Mouse (Mus musculus): ENCODE measurements around the gene Kcnj11. TPM values are rescaled to one million over a fixed set of nuclear protein-coding genes. Genes with fewer than 3 reads are reported as not detected.

The Kcnj11 gene
- 1.0 and 1.3 TPM in 2 replicates for total RNA-seq (2021)
- long read RNA-seq, experiment 1, result 0 reads
- long read RNA-seq, experiment 2, partial matches to known transcripts, result 0 of 2 reads
- long read RNA-seq, experiment 2, other reads (novel, unspliced or antisense), result 0 of 2 reads

DNA sequence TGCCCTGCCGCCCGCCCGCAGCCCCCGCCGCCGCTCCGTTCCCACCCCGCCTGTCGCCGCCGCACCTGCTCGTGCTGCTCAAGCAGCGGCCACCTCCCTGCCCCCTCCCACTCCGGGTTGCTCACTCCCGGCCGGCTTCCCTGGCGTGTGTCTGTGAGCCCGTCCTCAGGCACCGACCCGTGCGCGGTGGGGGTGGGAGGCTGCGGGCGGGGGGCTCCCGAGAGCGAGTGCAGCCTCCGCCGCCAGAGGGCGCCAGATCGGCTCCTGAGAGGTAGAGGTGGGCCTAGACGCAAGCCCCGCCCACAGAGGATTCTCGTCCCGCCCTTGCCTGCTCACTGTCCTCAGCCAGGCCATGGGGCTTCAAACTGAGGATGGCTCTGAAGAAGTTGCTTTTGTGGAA is at the start of gene Kcnj11:
Kcnj11 (minus strand) TSS at position 202 of the 400 bp plus-strand sequence.
- peak; percentile 88 for DNase-seq

DNA sequence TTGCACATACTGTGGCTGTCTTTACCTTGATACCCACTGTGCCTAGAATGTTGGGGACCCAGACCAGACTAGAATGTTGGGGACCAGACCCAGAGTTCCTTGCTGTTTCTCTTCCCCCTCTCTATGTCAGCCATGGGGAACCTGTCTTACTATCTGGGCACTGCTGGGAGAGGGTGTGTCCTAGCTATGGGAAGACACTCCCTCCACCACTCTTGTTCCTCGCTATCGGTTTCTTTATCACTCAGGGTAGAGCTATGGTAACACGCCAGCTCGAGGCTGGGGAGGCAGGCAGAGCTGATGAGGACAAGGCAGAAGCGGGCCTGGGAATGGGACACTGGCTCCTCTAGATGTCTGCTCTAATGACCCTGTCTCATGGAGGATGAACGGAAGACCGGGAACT is 46.9 kb upstream of the Kcnj11 start:
- no peak for DNase-seq

DNA sequence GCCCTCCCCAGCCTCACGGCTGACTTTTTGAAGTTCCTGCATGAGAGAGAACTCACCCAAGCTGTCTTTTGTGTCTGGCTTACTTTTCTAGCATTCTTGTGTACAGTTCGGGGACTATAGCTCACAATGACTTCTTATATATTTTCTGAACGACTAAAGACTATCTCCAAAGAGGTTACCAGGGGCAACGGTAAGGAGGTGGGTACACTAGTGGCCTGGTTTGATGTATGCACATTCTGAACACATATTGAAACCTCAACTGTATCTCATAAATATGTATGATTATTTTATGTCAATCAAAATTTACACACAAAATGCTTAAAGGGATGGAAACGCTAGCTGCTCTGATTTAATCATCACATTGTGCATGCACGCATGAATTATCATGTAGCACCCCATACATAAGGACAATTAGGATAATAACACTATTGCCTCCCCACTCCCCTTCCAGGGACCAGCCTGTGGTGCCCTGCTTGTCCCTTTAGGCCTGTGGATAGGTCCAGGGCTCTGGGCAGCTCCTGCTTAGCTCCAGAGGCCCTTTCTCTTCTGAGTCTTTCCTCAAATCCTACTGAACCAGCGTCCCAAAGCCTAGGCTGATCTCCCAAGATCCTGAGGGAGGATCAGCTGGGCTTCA is 46.2 kb upstream of the Kcnj11 start:
- DNase-seq, result no peak

DNA sequence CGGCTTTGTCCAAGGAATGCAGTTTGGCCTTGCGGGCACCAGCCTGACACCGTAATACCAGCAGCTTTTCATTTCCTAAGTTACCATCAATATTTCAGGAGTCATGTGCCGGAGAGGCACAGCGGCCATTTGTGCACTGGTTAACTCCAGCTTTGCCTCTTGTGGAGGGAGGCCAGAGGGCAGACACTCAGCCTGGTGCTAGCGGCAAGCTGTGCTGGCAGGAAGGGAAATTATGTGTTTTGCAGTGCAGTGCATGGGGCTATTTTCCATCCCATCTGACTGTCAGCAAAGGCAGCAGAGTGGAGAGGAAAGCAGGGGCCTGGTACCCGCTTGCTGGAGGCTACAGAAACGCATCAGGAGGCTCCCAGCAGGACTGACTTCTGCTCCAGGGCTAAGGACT is 43.5 kb upstream of the Kcnj11 start:
- no peak for DNase-seq

DNA sequence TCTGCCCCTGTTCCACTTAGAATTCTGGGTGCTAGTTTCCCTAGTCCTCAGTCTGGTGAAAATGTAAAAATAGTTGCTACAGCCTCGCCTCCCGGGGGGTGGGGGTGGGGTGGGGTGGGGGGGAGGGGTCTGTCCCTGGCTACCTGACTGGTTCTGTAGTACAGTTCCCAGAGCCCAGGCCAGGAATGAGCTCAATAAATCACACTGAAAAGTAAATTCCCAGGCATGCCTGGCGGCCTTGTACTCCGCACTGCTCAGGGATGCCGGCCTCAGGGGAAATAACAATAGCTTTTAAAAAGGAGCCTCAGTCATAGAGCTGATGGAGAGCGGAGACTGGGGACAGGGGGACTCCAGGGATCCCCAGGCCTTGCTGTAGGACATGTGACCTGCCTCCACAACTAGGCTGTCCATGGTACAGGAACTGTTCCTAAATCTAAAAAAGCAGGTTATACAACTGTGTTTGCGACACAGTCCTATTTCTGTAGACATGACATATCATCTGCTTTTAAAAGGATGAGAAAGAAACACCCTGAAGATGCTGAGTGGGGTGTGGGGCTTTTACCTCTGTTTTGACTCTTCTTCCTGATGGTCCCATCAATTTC is 37.9 kb upstream of the Kcnj11 start:
- DNase-seq, result peak; percentile 27

DNA sequence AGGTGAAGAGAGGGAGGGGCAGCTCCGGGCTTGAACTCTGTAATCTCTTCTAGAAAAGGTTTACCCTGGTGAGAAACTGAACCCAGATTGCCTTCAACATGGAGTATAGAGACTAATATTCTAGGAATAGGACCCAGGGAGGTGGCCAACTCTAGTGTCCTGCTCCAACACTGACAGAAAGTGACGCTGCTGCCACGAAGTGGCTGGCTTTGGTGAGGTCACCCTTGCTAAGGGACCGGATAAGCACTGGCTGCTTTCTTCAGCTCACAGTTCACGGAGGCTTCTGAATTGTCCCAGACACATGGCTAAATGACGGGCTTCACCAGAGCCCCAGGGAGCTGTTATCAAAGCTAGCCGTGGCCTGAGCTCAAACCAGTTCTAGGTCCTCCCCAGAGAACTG is 33.3 kb upstream of the Kcnj11 start:
- DNase-seq, result no peak

DNA sequence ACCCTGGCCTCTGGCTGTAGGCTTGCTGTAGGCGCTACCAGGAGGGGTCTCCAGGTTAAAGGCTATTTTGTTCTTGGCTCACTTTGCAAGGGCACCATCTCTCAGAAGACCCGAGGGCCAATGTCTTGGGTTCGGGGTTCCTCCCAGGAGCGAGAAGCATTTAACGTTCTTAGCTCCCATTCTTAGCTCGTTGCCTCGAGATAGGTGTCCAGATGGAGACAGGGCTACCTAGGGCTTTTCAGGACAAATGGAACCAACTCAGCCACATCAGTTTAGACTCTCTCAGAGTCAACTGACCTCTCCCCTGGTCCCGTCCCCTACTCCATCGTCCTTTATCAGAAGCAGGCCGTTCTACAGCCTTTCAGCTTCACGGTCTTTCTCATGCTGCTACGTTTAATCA is 31.7 kb upstream of the Kcnj11 start:
- no peak for DNase-seq

DNA sequence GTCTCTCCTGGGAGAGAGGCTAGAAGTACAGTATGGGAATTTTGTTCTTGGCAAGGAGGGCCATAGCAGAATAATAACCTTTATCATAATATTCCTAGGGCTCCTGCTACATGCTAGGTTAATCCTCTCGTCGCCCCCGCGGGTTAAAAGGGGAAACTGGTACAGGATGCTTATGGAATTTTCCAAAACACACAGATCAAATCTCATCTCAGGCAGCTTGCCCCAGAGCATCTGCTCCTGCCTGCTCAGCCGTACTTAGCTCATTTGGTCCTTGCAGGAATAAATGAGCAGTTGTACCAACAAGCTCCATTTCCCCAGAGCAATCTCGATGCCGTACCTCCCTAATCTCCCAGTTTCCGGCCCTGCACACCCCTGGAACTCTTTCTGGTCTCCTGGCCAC is 31.2 kb upstream of the Kcnj11 start:
- DNase-seq, result no peak

DNA sequence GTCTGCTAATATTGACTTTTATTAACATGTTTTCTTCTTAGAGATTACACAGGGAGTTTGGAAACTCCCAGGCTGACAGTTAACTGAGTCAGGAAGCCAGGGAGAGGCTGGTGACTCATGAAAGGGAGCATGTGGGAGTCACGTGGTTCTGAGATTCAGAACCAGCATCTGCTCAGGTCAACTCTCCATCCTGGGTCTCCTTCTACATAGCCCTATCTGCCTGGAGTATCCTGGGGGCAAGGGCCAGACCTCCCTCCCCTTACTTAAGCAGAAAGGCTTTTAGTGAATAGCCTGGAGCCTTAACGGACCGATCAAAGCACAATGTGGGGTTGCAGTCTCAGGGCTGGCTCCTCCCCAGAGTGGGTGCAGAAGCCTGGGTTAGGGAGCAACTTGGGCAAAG is 30.7 kb upstream of the Kcnj11 start:
- peak; percentile 41 for DNase-seq

DNA sequence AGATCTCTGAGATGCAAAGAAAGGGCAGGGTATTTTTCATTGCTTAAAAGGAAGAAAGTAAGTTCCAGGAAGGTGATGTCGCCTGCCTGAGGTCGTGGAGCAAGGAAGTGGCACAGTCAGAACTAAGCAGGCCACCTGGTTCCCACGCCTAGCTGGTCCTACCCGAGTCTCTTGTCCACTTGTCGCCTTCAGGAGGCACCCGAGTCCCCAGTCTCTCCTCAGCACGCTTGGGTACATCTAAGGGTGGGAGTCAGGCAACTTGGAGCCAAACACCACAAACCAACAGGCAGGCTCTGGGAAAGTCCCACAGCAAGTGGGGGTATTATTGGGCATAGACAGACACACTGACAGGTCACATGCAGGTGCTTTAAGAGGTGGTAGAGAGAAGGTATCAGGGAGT is 30.2 kb upstream of the Kcnj11 start:
- DNase-seq, result no peak

DNA sequence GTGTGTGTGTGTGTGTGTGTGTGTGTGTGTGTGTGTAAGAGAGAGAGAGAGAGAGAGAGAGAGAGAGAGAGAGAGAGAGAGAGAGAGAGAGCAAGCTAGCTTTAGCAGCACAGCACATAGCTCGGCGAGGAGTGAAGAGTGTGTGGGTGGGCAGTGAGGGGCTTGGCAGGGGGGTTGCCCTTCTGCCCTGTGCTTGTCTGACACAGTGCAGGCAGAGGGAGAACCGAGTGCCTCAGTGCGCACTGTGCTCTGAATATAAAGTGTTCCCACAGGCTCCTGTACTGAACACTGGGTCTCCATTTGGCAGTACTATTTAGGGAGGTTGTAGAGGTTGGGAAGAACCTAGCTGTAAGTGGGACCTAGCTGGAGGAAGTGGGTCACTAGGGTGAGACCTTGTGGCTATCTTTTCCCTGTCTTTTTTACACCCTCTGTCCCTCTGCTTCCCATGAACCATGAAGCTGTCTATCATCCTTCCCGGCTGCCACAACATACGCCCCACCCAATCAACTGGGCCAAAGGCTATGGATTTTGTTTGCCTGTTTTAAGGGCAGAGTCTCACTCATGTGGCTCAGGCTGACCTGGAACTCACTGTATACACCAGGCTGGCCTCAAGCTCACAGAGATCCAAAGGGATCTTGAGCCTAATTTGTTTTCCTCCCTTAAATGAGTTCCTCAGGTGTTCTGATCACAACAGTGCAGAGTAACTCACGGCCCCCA is 29.1 kb upstream of the Kcnj11 start:
- no peak for DNase-seq

DNA sequence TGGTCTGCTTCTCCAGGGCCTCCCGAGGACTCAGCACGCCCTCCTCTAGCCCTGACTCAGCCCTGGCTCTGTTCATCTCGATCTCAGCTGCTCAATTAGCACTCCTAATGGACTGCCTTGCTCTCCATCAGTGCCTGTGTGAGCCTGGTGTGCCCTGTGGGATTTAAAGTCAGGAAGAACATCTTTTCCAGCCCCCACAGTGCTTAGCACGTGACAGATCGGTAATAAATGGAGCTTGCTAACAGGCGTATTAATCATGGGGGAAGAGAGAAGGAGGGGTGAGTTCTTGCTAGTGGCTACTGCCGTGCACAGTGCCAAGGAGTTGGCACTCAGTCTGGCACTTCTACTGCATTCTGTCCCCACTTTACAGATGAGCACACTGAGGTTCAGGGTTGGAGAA is 27.6 kb upstream of the Kcnj11 start:
- peak; percentile 19 for DNase-seq

DNA sequence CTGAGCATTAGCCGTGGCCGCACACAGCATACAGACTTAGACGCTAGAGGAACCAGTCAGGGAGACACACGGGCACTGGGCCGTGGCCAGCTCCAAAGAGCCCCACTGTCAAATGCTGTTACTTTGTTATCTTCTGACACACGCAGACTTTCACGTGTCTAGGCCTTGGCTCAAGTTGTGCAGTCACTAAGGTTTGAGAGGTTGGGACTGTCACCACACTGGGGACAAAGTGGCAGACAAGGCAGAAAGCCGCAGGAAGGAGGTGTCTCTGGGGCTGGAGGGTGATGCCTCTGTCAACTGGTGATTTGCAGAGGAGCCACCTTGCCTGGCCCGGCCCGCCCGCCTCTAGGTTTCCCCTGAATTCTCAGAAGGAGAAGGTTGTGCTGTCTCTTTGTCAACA is 24.8 kb upstream of the Kcnj11 start:
- no peak for DNase-seq

DNA sequence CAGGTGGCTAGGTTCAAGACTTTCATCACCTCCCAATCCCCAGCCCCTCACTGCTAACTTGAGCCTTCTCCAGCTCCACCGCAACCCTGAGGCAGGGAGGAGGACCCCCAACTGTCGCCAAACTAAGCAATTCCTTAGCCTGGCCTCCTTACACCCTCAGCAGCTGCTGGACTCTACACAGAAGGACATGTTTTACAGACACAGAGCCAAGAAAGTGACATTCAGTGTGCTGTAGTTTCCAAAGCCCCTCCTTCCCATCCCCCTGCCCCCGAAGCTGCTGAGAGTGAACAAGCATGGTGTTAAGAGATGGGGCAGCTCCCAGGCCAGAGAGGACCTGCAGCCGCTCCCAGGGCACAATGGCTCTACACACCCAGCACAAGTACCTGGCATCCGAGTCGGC is 23.9 kb upstream of the Kcnj11 start:
- no peak for DNase-seq

DNA sequence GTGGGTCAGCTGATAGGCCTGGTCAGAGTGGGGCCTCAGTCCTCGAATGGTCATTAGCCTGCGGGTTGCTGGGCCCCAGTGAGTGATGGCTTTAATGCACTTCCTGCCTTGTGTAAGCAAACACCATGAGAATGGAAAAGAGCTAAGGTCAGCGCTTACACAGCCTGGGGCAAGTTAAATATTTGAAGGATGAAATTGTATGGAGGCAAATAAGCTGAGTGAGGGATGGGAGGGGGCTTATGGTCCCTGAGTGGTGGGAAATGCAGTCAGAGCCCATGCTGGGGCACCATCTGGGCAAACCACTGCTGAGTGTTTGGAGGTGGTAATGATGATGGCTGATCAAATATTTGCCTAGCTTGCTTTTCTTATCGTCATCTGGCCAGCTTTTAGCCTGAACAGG is 22.4 kb upstream of the Kcnj11 start:
- DNase-seq, result no peak

DNA sequence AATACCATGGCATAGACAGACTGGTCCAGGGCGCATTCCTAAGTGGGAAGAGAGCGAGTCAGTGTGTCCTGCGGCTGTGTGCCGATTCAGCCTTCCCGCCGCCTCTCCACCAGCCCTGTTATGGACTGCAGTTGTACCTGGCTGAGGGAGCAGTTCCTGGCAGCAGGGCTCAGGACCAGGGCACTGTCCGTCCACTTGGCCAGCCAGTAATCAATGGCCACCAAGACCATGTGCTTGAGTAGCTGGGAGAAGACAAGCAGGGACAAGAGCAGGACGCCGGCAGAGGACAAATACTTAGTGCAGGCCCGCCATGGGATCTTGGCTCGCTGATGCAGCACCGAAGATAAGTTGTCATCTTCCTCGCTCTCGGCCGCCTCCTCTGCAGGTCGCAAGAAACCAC is 16.5 kb upstream of the Kcnj11 start:
- no peak for DNase-seq

DNA sequence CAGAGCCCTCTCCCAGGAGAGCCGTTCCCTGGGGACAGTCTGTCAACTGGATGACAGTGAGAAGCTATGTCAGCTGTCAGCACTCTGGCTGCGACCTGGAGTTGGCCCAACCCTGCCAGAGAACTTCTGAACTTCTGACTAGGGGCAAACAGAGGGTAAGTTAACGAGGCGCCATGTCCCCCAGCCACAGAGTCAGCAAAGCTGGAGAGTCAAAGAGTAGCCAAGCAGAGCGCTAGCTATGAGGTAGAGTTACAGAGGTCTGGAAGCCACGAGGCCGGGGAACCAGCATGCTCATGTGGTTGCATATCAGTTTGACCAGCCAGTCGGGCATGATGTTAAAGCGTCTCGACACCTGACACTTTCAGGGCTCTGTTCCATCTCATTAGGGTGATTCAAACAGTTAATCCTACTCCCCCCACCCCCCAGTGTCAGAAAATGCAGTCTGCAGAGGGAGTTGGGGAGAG is 15.6 kb upstream of the Kcnj11 start:
- no peak for DNase-seq

DNA sequence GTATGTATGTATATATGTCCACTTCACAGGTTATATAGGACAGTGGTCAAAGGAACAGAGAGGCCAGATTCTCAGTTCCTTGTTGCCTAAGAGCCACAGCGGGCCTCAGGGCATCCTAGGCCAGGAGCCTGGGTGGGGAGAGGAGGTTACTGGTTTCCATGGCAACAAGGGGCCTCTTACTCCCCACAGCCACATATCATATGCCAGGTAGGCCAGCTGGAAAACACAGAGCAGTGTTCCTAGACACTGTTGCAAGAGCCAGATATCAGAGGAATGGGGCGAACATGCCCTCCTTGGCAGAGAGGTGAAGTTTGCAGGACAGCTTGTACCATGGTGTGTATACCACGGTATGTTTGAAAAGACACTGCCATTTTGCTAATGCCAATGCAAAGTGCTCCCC is 12.9 kb upstream of the Kcnj11 start:
- no peak for DNase-seq

DNA sequence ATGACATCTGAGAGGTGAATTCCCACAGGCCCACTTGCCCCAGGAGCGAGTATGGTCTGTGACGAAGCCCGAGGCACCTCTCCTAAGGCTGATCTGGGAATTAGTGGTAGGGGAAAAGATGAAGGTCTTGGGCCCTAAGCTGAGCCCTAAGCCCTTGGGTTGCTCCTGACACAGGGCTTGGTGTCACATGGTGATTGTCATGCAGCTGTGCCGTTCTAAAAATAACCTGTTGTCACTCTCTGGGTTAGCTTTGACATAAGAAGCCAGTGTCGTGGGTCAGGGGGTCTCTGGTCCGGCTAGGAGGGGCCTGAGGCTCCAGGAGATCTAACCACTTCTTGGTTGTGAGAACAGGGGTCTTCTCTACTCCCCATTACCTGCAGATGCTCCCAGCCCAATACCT is 11.4 kb upstream of the Kcnj11 start:
- no peak for DNase-seq

DNA sequence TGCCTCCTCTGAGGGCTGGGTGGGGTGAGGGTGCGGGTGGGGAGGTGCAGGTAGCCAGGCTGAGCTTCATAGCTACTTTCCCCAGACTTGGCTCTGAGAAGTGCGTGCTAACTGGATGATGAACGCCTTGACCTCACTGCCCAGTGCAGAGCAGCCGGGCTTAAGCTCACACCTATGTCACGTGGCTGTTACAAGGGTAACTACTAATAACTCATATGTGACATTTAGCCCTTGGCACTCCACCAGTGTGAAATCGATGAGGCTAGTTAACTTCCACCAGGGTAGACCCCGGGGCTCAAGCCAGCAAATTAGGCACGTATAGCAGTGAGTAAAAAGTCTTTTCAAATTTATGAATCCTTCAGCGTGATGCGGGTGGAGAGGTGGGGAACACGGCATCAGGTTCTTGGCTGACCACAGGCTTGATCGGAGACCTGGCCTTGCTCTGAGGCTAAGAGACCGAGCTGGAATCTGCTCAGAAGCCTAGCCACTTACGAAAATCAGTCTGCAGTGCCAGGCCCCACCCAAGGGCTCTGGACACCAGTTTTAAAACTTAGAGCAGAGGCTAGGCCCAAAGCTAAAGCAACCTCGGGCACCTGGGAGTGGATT is 10.8 kb upstream of the Kcnj11 start:
- DNase-seq, result peak; percentile 31

DNA sequence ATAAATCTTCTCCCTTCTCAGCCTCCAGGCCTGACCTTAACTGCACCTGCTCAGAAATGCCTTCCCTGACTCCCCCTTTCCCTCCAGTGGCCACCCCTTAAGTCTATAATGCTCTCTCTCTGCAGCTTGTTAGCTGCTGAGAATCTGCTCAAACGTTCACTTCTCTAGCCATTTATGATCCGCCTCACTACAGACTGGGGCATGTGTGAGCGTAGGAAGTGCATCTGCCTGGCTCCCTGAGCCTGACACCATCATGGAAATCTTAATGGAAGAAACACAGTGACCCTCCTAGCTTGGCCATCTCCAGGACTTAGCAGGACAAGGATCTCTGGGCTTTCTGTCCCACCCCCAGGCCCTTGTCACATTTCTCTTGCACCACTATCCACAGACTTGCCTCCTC is 9.5 kb upstream of the Kcnj11 start:
- no peak for DNase-seq

DNA sequence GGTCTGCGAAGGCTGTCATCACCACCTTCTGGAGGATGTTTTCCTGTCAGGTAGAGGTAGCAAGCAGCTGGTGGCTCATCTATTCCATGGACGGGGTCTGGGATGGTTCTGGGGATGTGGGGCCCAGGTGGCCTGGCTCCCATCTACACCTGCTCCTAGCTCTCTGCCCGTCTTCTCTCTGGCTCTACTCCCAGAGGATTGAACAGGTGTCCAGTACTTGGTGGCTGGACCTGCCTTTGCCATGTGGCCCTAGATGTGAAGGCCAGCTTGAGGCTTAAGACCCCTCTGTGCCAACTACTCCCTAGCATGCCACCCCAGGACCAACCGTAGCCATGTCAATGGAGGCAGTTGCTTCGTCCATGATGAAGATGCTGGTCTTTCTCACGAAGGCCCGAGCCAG is 4.9 kb upstream of the Kcnj11 start:
- no peak for DNase-seq

DNA sequence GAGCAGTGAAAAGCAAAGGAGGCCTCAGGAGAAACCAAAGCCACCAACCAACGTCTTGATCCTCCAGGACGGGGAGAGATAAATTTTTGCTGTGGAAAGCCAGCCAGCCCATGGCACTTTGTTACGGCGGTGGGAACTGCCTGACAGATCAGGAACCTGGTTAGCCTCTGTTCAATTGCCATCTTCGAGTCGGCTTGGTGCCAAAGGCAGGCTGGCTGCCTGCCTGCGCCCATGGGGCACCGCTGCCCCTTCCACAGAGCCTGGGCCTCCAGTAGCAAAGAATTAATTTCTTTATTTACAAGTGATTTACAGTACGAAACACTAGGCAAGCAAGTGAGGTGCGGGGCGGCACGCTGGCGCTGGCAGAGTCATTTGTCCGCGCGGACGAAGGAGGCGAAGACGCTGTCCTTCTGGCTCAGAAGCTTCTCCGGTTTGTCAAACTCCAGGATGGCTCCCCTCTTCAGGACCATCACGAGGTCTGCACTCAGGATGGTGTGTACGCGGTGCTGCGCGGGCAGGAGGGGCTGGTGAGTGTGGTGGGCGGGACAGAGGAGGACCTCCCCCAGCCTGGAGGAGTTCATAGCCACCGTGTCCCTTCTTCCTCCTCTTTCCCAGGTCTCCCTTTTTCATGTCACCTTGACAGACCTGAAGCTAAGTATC is 3.8 kb upstream of the Kcnj11 start:
- DNase-seq, result peak; percentile 28
